Mouse (Mus musculus): ENCODE results near the gene Dnase2b.
A peak's percentile ranks its signal among the peaks of the same experiment; 100 is the strongest.

Gene Dnase2b

GRCm38 (mm10) chr3:146570148-146570782 lies 45.1 kb downstream of the Dnase2b start, which contains the start of gene Uox:
Gene Uox (plus strand): TSS chr3:146570426.
- DNase-seq (ENCODE audit: low read depth, low spot score) = no peak

GRCm38 (mm10) chr3:146569594-146569993 lies 45.8 kb downstream of the Dnase2b start:
- DNase-seq (ENCODE audit: low read depth, low spot score) = no peak

DNA sequence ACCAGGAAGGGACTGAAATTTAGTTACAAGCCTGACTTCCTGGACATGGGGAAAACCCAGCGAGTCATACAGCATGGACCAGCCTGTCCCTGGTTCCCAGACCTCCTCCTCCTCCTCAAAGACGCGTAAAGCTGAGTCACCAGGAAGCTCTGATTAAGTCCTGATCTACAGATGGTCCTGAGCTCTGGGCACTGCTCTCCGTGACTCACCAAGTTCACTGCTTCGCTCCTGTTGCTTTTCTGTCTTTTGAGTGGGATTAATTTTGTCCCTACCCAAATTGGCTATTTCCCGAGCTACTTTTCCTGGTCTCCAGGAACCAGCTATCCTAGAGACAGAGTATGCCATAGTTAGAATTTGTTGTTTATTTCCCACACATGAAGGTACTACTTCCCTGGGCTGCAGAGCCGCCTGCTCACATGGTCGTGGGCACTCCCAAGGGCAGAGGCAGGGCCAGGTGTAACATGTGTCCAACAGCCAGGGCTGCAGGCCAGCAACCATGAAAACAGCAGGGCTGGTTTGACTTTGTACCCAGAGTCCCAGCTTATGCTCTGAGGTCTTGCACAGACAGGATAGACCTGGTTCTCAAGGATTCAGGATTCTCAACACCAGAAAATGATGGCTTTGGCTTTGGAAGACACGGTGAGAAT lies 47.4 kb downstream of the Dnase2b start:
- DNase-seq (ENCODE audit: low read depth, low spot score) = no peak

- DNase-seq (ENCODE audit: low read depth, low spot score) = no peak
Measured at GRCm38 (mm10) chr3:146567366-146567765, 48.0 kb downstream of the Dnase2b start.

DNA sequence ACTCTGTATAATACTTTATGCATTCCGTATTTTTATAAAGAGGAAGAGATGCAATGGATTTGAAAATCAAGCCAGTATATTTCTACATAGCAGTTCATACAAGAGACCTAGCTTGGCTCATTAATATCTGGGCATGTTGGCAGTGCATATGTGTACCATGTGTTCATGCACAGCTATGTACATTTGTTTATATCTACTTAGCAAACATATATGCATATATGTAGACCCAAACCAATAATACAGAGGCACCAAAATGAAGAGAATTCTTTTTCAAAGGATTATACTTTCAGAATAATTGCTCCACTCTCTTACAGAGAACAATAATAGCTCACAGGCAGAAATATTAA lies 50.4 kb downstream of the Dnase2b start:
- DNase-seq (ENCODE audit: low read depth, low spot score) = no peak

- DNase-seq (ENCODE audit: low read depth, low spot score) = peak; percentile 62
Measured at GRCm38 (mm10) chr3:146564268-146565064, 50.9 kb downstream of the Dnase2b start.

GRCm38 (mm10) chr3:146562936-146563335 lies 52.5 kb downstream of the Dnase2b start:
- DNase-seq (ENCODE audit: low read depth, low spot score) = no peak

- no peak for DNase-seq (ENCODE audit: low read depth, low spot score)
Measured at GRCm38 (mm10) chr3:146557507-146557906, 57.9 kb downstream of the Dnase2b start.

DNA sequence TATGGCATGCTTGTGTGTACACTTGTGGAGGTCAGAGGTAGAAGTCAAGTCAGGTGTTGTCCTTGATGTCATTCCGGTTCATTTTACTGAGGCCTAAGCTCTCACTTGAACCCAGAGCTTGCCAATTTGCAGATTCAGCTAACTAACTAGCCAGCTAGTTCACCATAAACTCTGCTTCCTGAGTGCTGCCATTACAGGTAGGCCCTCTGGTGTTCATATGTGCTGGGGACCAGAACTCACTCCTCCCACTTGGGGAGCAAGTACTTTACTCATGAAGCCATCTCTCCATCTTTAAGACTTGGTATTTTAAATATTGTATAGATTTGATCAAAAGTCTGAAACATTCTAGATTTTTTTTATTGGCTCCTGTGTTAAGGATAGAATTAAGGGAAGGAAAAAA lies 58.8 kb downstream of the Dnase2b start:
- no peak for DNase-seq (ENCODE audit: low read depth, low spot score)

- DNase-seq (ENCODE audit: low read depth, low spot score) = no peak
Measured at GRCm38 (mm10) chr3:146554816-146555215, 60.6 kb downstream of the Dnase2b start.

DNA sequence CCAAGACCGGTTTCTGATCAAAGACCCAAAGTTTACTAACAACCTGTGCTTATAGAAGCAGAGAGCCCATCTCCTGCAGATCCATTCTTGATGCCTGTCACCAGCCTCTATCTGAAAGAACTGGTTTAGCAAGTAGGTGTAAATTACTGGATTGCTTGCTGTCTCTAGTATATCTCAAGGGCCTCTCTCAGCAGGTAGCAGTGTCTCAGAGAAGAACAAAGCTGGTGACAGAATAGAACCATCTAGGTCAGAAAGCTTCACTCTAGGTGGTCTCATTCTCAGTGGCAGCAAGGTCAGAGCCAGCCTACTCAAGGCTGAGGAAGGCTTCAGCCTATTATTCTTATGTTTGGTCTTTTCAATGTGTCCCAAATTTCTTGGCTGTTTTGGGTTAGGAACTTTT lies 71.8 kb downstream of the Dnase2b start:
- no peak for DNase-seq (ENCODE audit: low read depth, low spot score)

- no peak for DNase-seq (ENCODE audit: low read depth, low spot score)
Measured at GRCm38 (mm10) chr3:146540521-146541273, 74.7 kb downstream of the Dnase2b start.

GRCm38 (mm10) chr3:146534986-146535385 lies 80.4 kb downstream of the Dnase2b start:
- DNase-seq (ENCODE audit: low read depth, low spot score) = no peak

Data from brain, embryonic 18.5 days (tissue).